Mouse (Mus musculus) midbrain, embryonic 16.5 days (tissue): Measurements from ENCODE around the gene Clrn3. TPM values are rescaled to one million over a fixed set of nuclear protein-coding genes. Genes with fewer than 3 reads are reported as not detected.
"Not testable (repeated sequence)": the region's sequence is repeated elsewhere in the genome, so short reads cannot be mapped to it uniquely, and the experiment has no call there.

ENCODE experiments used
- ATAC-seq: fragments of 200-750 bp; cut with Nextera tagmentation; 2 replicates; pipeline ENCODE4 v1.8.0; 2017; ENCODE audit warnings: moderate TSS enrichment
- H3K27ac ChIP-seq: fragments of 300-500 bp; sonication (generic); 2 replicates; pipeline ENCODE4 v1.5.1; 2014; ENCODE audit warnings: mild to moderate bottlenecking, low read length, mixed read lengths
- H3K27me3 ChIP-seq: fragments of 300-500 bp; sonication (generic); 2 replicates; pipeline ENCODE4 v1.6.1; 2014; ENCODE audit warnings: low read depth, low read length, mixed read lengths; ENCODE audit not compliant: control insufficient read depth, insufficient read depth
- H3K36me3 ChIP-seq: fragments of 300-500 bp; sonication (generic); 2 replicates; pipeline ENCODE4 v1.6.1; 2014; ENCODE audit warnings: mild to moderate bottlenecking, low read length, moderate library complexity, mixed read lengths; ENCODE audit not compliant: control insufficient read depth, insufficient read depth
- H3K4me1 ChIP-seq: fragments of 300-500 bp; sonication (generic); 2 replicates; pipeline ENCODE4 v1.6.1; 2014; ENCODE audit warnings: mild to moderate bottlenecking, low read length, mixed read lengths; ENCODE audit not compliant: control insufficient read depth, insufficient read depth
- H3K4me2 ChIP-seq: fragments of 300-500 bp; sonication (generic); 2 replicates; pipeline ENCODE4 v1.6.1; 2014; ENCODE audit warnings: mild to moderate bottlenecking, low read length, mixed read lengths
- H3K4me3 ChIP-seq: fragments of 300-500 bp; sonication (generic); 2 replicates; pipeline ENCODE4 v1.5.1; 2014; ENCODE audit warnings: low read depth, mild to moderate bottlenecking, low read length, moderate library complexity, mixed read lengths
- H3K9ac ChIP-seq: fragments of 300-500 bp; sonication (generic); 2 replicates; pipeline ENCODE4 v1.6.1; 2014; ENCODE audit warnings: low read depth, low read length, mixed read lengths
- H3K9me3 ChIP-seq: fragments of 300-500 bp; sonication (generic); replicated peaks from 2 replicates; pipeline ENCODE4 v1.6.1; 2014; ENCODE audit warnings: mild to moderate bottlenecking, low read length, mixed read lengths; ENCODE audit not compliant: control insufficient read depth, poor library complexity, severe bottlenecking
- WGBS: fragments of 180-500 bp; shearing (Covaris S2); extraction: QIAGEN DNeasy Blood & Tissue Kit; methylation state at CpG from one replicate; pipeline ENCODE4 v1.1.7; 2014; 5-methylcytosine and 5-hydroxymethylcytosine counted together
- polyA plus RNA-seq: library from polyadenylated mRNA; unstranded; fragments of >200 nt; fragmentation: Nextera tagmentation; extraction: Ambion mirVana; gene quantifications from 2 replicates; pipeline ENCODE4 v1.2.1, GENCODE M21; 2015

Gene Clrn3
- polyA plus RNA-seq, 1 experiment from 2014 or later, result not detected

GRCm38 (mm10) chr7:135508602-135509001, 19.9 kb downstream of the Clrn3 start:
- Histone ChIP-seq H3K9ac (no peak overlapping the region), H3K9me3 (no peaks in the 10 kb centered on the region), H3K27me3 (no peaks in the 10 kb centered on the region), H3K4me2 (no peak overlapping the region), H3K27ac (no peak overlapping the region), H3K36me3 (no peaks in the 10 kb centered on the region), H3K4me3 (no peak overlapping the region), H3K4me1 (no peaks in the 10 kb centered on the region)
- WGBS, result 71% methylated on average over 4 of the region's 4 CpGs
- no peak for ATAC-seq

GRCm38 (mm10) chr7:135506506-135506905, 21.9 kb downstream of the Clrn3 start:
- WGBS, result 96% methylated on average over 5 of the region's 5 CpGs
- H3K4me2 ChIP-seq, H3K27ac ChIP-seq, H3K9me3 ChIP-seq, ATAC-seq, H3K27me3 ChIP-seq, H3K4me3 ChIP-seq, H3K9ac ChIP-seq, H3K36me3 ChIP-seq, H3K4me1 ChIP-seq: not testable (repeated sequence)

- 57% methylated on average over 2 of the region's 2 CpGs for WGBS
- no peaks in the 10 kb centered on the region for H3K9me3 ChIP-seq
- H3K4me3 ChIP-seq, result no peak overlapping the region
- ATAC-seq, result no peak
- H3K27ac ChIP-seq, result no peak overlapping the region
- H3K4me2 ChIP-seq, result no peak overlapping the region
- H3K36me3 ChIP-seq, result no peaks in the 10 kb centered on the region
- no peaks in the 10 kb centered on the region for H3K27me3 ChIP-seq
- H3K4me1 ChIP-seq, result no peaks in the 10 kb centered on the region
- no peak overlapping the region for H3K9ac ChIP-seq
Observed at GRCm38 (mm10) chr7:135499403-135499802, 29.1 kb downstream of the Clrn3 start.

- Histone ChIP-seq H3K36me3 (no peaks in the 10 kb centered on the region), H3K4me1 (no peaks in the 10 kb centered on the region), H3K9ac (no peak overlapping the region), H3K27ac (no peak overlapping the region), H3K4me2 (no peak overlapping the region), H3K9me3 (no peaks in the 10 kb centered on the region), H3K4me3 (no peak overlapping the region), H3K27me3 (no peaks in the 10 kb centered on the region)
- WGBS, result 96% methylated on average over 3 of the region's 3 CpGs
- ATAC-seq, result no peak
Observed at GRCm38 (mm10) chr7:135498565-135499186, 29.8 kb downstream of the Clrn3 start.

- Histone ChIP-seq H3K4me2 (no peak overlapping the region), H3K27me3 (no peaks in the 10 kb centered on the region), H3K27ac (no peak overlapping the region), H3K4me3 (no peak overlapping the region), H3K9ac (no peak overlapping the region), H3K4me1 (no peaks in the 10 kb centered on the region), H3K36me3 (no peaks in the 10 kb centered on the region), H3K9me3 (no peaks in the 10 kb centered on the region)
- WGBS, result 54% methylated on average over 3 of the region's 3 CpGs
- no peak for ATAC-seq
Observed at GRCm38 (mm10) chr7:135495303-135495702, 33.2 kb downstream of the Clrn3 start.

- Histone ChIP-seq H3K27ac (no peak overlapping the region), H3K27me3 (0 out of 2 replicates have a peak, but pooled peaks cover 2% of the 10 kb centered on the region), H3K4me3 (no peak overlapping the region), H3K4me2 (no peak overlapping the region), H3K9me3 (no peaks in the 10 kb centered on the region), H3K4me1 (peaks cover 10% of the 10 kb centered on the region), H3K36me3 (no peaks in the 10 kb centered on the region), H3K9ac (no peak overlapping the region)
- 67% methylated on average over 8 of the region's 8 CpGs for WGBS
- ATAC-seq, result no peak
Observed at GRCm38 (mm10) chr7:135490500-135490886, 38.0 kb downstream of the Clrn3 start.

- Histone ChIP-seq H3K4me3 (no peak overlapping the region), H3K27me3 (peaks cover 2% of the 10 kb centered on the region; the same call in 1 of the 2 replicates), H3K36me3 (no peaks in the 10 kb centered on the region), H3K9me3 (no peaks in the 10 kb centered on the region), H3K4me2 (no peak overlapping the region), H3K27ac (no peak overlapping the region), H3K4me1 (peaks cover 15% of the 10 kb centered on the region), H3K9ac (no peak overlapping the region)
- WGBS, result 81% methylated on average over 9 of the region's 9 CpGs
- ATAC-seq, result no peak
Observed at GRCm38 (mm10) chr7:135489724-135490499, 38.5 kb downstream of the Clrn3 start.

GRCm38 (mm10) chr7:135488214-135488810, 40.1 kb downstream of the Clrn3 start:
- WGBS, result 75% methylated on average over 6 of the region's 6 CpGs
- no peak overlapping the region for H3K4me3 ChIP-seq

GRCm38 (mm10) chr7:135487423-135487822, 41.0 kb downstream of the Clrn3 start:
- ATAC-seq, result no peak
- H3K9me3 ChIP-seq, result no peaks in the 10 kb centered on the region
- H3K27me3 ChIP-seq, result peaks cover 10% of the 10 kb centered on the region
- WGBS, result 22% methylated on average over 4 of the region's 4 CpGs
- H3K9ac ChIP-seq, result no peak overlapping the region
- H3K36me3 ChIP-seq, result no peaks in the 10 kb centered on the region
- no peak overlapping the region for H3K27ac ChIP-seq
- no peak overlapping the region for H3K4me2 ChIP-seq
- H3K4me3 ChIP-seq, result no peak overlapping the region
- peaks cover 16% of the 10 kb centered on the region for H3K4me1 ChIP-seq

More at GRCm38 (mm10) chr7:135488214-135488810, 40.1 kb downstream of the Clrn3 start:
- no peak overlapping the region for H3K9ac ChIP-seq
- no peaks in the 10 kb centered on the region for H3K36me3 ChIP-seq
- H3K27me3 ChIP-seq, result peaks cover 10% of the 10 kb centered on the region
- no peak overlapping the region for H3K4me2 ChIP-seq
- no peaks in the 10 kb centered on the region for H3K9me3 ChIP-seq
- no peak overlapping the region for H3K27ac ChIP-seq
- peaks cover 16% of the 10 kb centered on the region for H3K4me1 ChIP-seq
- ATAC-seq, result no peak
